Mouse (Mus musculus): ENCODE measurements around the gene Slc16a5. TPM values are rescaled to one million over a fixed set of nuclear protein-coding genes. Genes with fewer than 3 reads are reported as not detected.

Gene Slc16a5
- polyA plus RNA-seq, 1 experiment from 2014 or later, result not detected

Other genes starting within 250 kb of the Slc16a5 start
- gene Grin2c, start 195.2 kb upstream of the Slc16a5 start, polyA plus RNA-seq (2018), result not detected in 3 replicates
- gene Fdxr, start 185.4 kb upstream of the Slc16a5 start, polyA plus RNA-seq (2018), result 2.3 to 6.0 TPM (median 4.3 TPM) in 3 replicates
- 0.52 to 1.4 TPM (median 0.90 TPM) in 3 replicates for gene Fads6, start 164.8 kb upstream of the Slc16a5 start, polyA plus RNA-seq (2018)
- not detected in 3 replicates for gene Otop2, start 155.3 kb upstream of the Slc16a5 start, polyA plus RNA-seq (2018)
- gene Ush1g, start 140.4 kb upstream of the Slc16a5 start, polyA plus RNA-seq (2018), result not detected in 3 replicates
- gene Otop3, start 127.7 kb upstream of the Slc16a5 start, polyA plus RNA-seq (2018), result not detected in 3 replicates
- not detected in 3 replicates for gene Hid1, start 94.7 kb upstream of the Slc16a5 start, polyA plus RNA-seq (2018)
- gene Cdr2l, start 80.6 kb upstream of the Slc16a5 start, polyA plus RNA-seq (2018), result 0.06 TPM in 1 of 3 replicates, not detected in the others
- gene Mrpl58, start 58.7 kb upstream of the Slc16a5 start, polyA plus RNA-seq (2018), result 33.0 to 43.0 TPM (median 39.2 TPM) in 3 replicates
- 377 to 621 TPM (median 390 TPM) in 3 replicates for gene Atp5h, start 42.5 kb upstream of the Slc16a5 start, polyA plus RNA-seq (2018)
- gene Kctd2, start 42.3 kb upstream of the Slc16a5 start, polyA plus RNA-seq (2018), result 13.7 to 21.3 TPM (median 17.9 TPM) in 3 replicates
- gene Trim80, start 21.9 kb upstream of the Slc16a5 start, polyA plus RNA-seq (2018), result not detected in 3 replicates
- 21.4 to 26.8 TPM (median 22.9 TPM) in 3 replicates for gene Armc7, start 13.2 kb downstream of the Slc16a5 start, polyA plus RNA-seq (2018)
- gene Nt5c, start 29.4 kb downstream of the Slc16a5 start, polyA plus RNA-seq (2018), result 54.5 to 73.7 TPM (median 60.1 TPM) in 3 replicates
- gene Jpt1, start 51.9 kb downstream of the Slc16a5 start, polyA plus RNA-seq (2018), result 68.8 to 166 TPM (median 152 TPM) in 3 replicates
- 229 to 319 TPM (median 316 TPM) in 3 replicates for gene Sumo2, start 73.8 kb downstream of the Slc16a5 start, polyA plus RNA-seq (2018)
- gene Nup85, start 102.0 kb downstream of the Slc16a5 start, polyA plus RNA-seq (2018), result 11.4 to 41.8 TPM (median 14.7 TPM) in 3 replicates
- 21.1 to 35.5 TPM (median 25.6 TPM) in 3 replicates for gene Mrps7, start 141.5 kb downstream of the Slc16a5 start, polyA plus RNA-seq (2018)
- 15.8 to 69.3 TPM (median 37.7 TPM) in 3 replicates for gene Gga3, start 141.6 kb downstream of the Slc16a5 start, polyA plus RNA-seq (2018)
- 24.9 to 57.5 TPM (median 29.7 TPM) in 3 replicates for gene Mif4gd, start 150.5 kb downstream of the Slc16a5 start, polyA plus RNA-seq (2018)
- gene Slc25a19, start 165.8 kb downstream of the Slc16a5 start, polyA plus RNA-seq (2018), result 14.9 to 26.4 TPM (median 17.0 TPM) in 3 replicates
- gene Grb2, start 246.1 kb downstream of the Slc16a5 start, polyA plus RNA-seq (2018), result 265 to 522 TPM (median 418 TPM) in 3 replicates